Comparison of ENCODE assay signal across 8 mouse cellular contexts in genomic region chr13:6575920-6576509, GRCm38 (mm10). TPM values are rescaled to one million over a fixed set of nuclear protein-coding genes. Genes with fewer than 3 reads are reported as not detected.
A peak's percentile ranks its signal among the peaks of the same experiment; 100 is the strongest.
DNase-seq lines count a peak whose midpoint lies in the region; ATAC-seq lines count a peak whose summit lies in the region.

No protein-coding gene starts in this region.

- no peak overlapping the region for H3K9ac ChIP-seq in embryonic facial prominence, embryonic 11.5 days (replicated peaks; ENCODE audit: low read length)
- H3K9ac ChIP-seq in midbrain, embryonic 12.5 days (replicated peaks), result no peak overlapping the region
- no peak overlapping the region for H3K9ac ChIP-seq in forebrain, embryonic 16.5 days (replicated peaks; ENCODE audit: low read depth, low read length)

- peak; percentile 26 for DNase-seq in embryonic facial prominence, embryonic 11.5 days (ENCODE audit: low spot score)
- DNase-seq in embryonic facial prominence, embryonic 10.5 days (ENCODE audit: low spot score), result no peak
- DNase-seq in midbrain, embryonic 10.5 days (ENCODE audit: low spot score), result no peak
- DNase-seq in retina, postnatal 1 day, result peak; percentile 34
- no peak for DNase-seq in urinary bladder, adult 2 months (ENCODE audit: low spot score)

- no peak overlapping the region for H3K27ac ChIP-seq in embryonic facial prominence, embryonic 11.5 days (replicated peaks; ENCODE audit: low read depth, low read length)
- no peak overlapping the region for H3K27ac ChIP-seq in embryonic facial prominence, embryonic 10.5 days (replicated peaks)
- H3K27ac ChIP-seq in midbrain, embryonic 12.5 days (replicated peaks), result no peak overlapping the region
- no peak overlapping the region for H3K27ac ChIP-seq in midbrain, embryonic 10.5 days (replicated peaks)
- no peak overlapping the region for H3K27ac ChIP-seq in forebrain, embryonic 16.5 days (ENCODE audit: low read length)

- H3K36me3 ChIP-seq in embryonic facial prominence, embryonic 11.5 days (replicated peaks; ENCODE audit: control insufficient read depth, insufficient read depth, low read depth, low read length), result peaks cover 2% of the 10 kb centered on the region
- H3K36me3 ChIP-seq in embryonic facial prominence, embryonic 10.5 days (replicated peaks), result peaks cover 100% of the 10 kb centered on the region
- H3K36me3 ChIP-seq in midbrain, embryonic 12.5 days, result peaks cover 95% of the 10 kb centered on the region
- peaks cover 99% of the 10 kb centered on the region for H3K36me3 ChIP-seq in midbrain, embryonic 10.5 days
- H3K36me3 ChIP-seq in forebrain, embryonic 16.5 days (ENCODE audit: control insufficient read depth, insufficient read depth), result peaks cover 71% of the 10 kb centered on the region

- 97% methylated on average over 6 of the region's 6 CpGs for WGBS in embryonic facial prominence, embryonic 11.5 days
- 95% methylated on average over 6 of the region's 6 CpGs for WGBS in embryonic facial prominence, embryonic 10.5 days
- WGBS in midbrain, embryonic 12.5 days, result 93% methylated on average over 6 of the region's 6 CpGs
- WGBS in midbrain, embryonic 10.5 days, result 97% methylated on average over 6 of the region's 6 CpGs
- 93% methylated on average over 6 of the region's 6 CpGs for WGBS in forebrain, embryonic 16.5 days

- H3K4me1 ChIP-seq in embryonic facial prominence, embryonic 11.5 days (ENCODE audit: control insufficient read depth, insufficient read depth, low read length), result no peaks in the 10 kb centered on the region
- no peaks in the 10 kb centered on the region for H3K4me1 ChIP-seq in embryonic facial prominence, embryonic 10.5 days
- no peaks in the 10 kb centered on the region for H3K4me1 ChIP-seq in midbrain, embryonic 12.5 days
- no peaks in the 10 kb centered on the region for H3K4me1 ChIP-seq in midbrain, embryonic 10.5 days
- no peaks in the 10 kb centered on the region for H3K4me1 ChIP-seq in forebrain, embryonic 16.5 days (replicated peaks; ENCODE audit: control insufficient read depth, insufficient read depth, low read length)

- H3K4me2 ChIP-seq in embryonic facial prominence, embryonic 11.5 days (ENCODE audit: low read depth, low read length), result no peak overlapping the region
- H3K4me2 ChIP-seq in midbrain, embryonic 12.5 days (replicated peaks), result no peak overlapping the region
- no peak overlapping the region for H3K4me2 ChIP-seq in forebrain, embryonic 16.5 days (ENCODE audit: low read length)

- ATAC-seq in embryonic facial prominence, embryonic 11.5 days (replicated peaks; ENCODE audit: insufficient number of reproducible peaks, low FRiP score, low TSS enrichment, low read depth), result 0 out of 2 replicates have a peak, but pooled peaks have one; percentile 44
- ATAC-seq in midbrain, embryonic 12.5 days (ENCODE audit: low FRiP score, low read depth), result 0 out of 2 replicates have a peak, but pooled peaks have one; percentile 45
- ATAC-seq in forebrain, embryonic 16.5 days, result peak; percentile 39
- no peak; the same call in 1 of the 2 replicates for ATAC-seq in erythroblast, adult 5-6 weeks (replicated peaks; ENCODE audit: low FRiP score, poor library complexity, severe bottlenecking)

- H3K27me3 ChIP-seq in embryonic facial prominence, embryonic 11.5 days (ENCODE audit: control insufficient read depth, insufficient read depth, low read length), result no peaks in the 10 kb centered on the region
- H3K27me3 ChIP-seq in embryonic facial prominence, embryonic 10.5 days (replicated peaks; ENCODE audit: low read depth, poor library complexity, severe bottlenecking), result no peaks in the 10 kb centered on the region
- H3K27me3 ChIP-seq in midbrain, embryonic 12.5 days, result no peaks in the 10 kb centered on the region
- no peaks in the 10 kb centered on the region for H3K27me3 ChIP-seq in midbrain, embryonic 10.5 days (ENCODE audit: low read depth, poor library complexity, severe bottlenecking)
- H3K27me3 ChIP-seq in forebrain, embryonic 16.5 days (replicated peaks; ENCODE audit: control insufficient read depth, insufficient read depth, low read length), result no peaks in the 10 kb centered on the region

- no peaks in the 10 kb centered on the region for H3K9me3 ChIP-seq in embryonic facial prominence, embryonic 11.5 days (replicated peaks; ENCODE audit: control insufficient read depth, low read length)
- H3K9me3 ChIP-seq in embryonic facial prominence, embryonic 10.5 days, result no peaks in the 10 kb centered on the region
- H3K9me3 ChIP-seq in midbrain, embryonic 12.5 days, result no peaks in the 10 kb centered on the region
- H3K9me3 ChIP-seq in midbrain, embryonic 10.5 days (replicated peaks), result no peaks in the 10 kb centered on the region
- H3K9me3 ChIP-seq in forebrain, embryonic 16.5 days (ENCODE audit: control insufficient read depth, low read length), result no peaks in the 10 kb centered on the region

- no peak overlapping the region for H3K4me3 ChIP-seq in embryonic facial prominence, embryonic 11.5 days (ENCODE audit: low read depth, low read length)
- no peak overlapping the region for H3K4me3 ChIP-seq in embryonic facial prominence, embryonic 10.5 days
- H3K4me3 ChIP-seq in midbrain, embryonic 12.5 days, result no peak overlapping the region
- no peak overlapping the region for H3K4me3 ChIP-seq in midbrain, embryonic 10.5 days
- H3K4me3 ChIP-seq in forebrain, embryonic 16.5 days (replicated peaks; ENCODE audit: low read length), result no peak overlapping the region

RNA-seq across cellular contexts. Expression of gene Pitrm1, which starts 28.1 kb away (rescaled TPM):
- 141 and 153 TPM in 2 replicates for polyA plus RNA-seq in embryonic facial prominence, embryonic 11.5 days (2014; fragmentation: Nextera tagmentation; extraction: Ambion mirVana)
- 129 and 131 TPM in 2 replicates for polyA plus RNA-seq in embryonic facial prominence, embryonic 10.5 days (2016; fragmentation: Nextera tagmentation; extraction: Ambion mirVana)
- polyA plus RNA-seq in midbrain, embryonic 12.5 days (2016; fragmentation: Nextera tagmentation; extraction: Ambion mirVana), result 74.1 and 74.5 TPM in 2 replicates
- polyA plus RNA-seq in midbrain, embryonic 10.5 days (2016; fragmentation: Nextera tagmentation; extraction: Ambion mirVana), result 101 and 104 TPM in 2 replicates
- polyA plus RNA-seq in forebrain, embryonic 16.5 days (2015; fragmentation: Nextera tagmentation; extraction: Ambion mirVana), result 49.8 and 50.9 TPM in 2 replicates
- polyA plus RNA-seq in urinary bladder, adult 2 months (2012; rRNA removed), result 37.7 and 38.0 TPM in 2 replicates
- total RNA-seq in erythroblast, adult 5-6 weeks (2015; ENCODE audit: low replicate concordance), result 58.9 and 59.4 TPM in 2 replicates
- 76.5 and 93.1 TPM in 2 replicates for total RNA-seq in erythroblast, adult 5-6 weeks (2017; ENCODE audit: low replicate concordance)

Comparison
In these comparisons a context has a peak if more than half of its experiments do, and no peak if none do; other contexts are left out.
1. DNase-seq: peak in embryonic facial prominence, embryonic 11.5 days (single experiment) and retina, postnatal 1 day (single experiment); none in embryonic facial prominence, embryonic 10.5 days (single experiment), midbrain, embryonic 10.5 days (single experiment) and urinary bladder, adult 2 months (single experiment).